Mouse (Mus musculus): ENCODE data around the gene Gm8138. TPM values are rescaled to one million over a fixed set of nuclear protein-coding genes. Genes with fewer than 3 reads are reported as not detected.

The Gm8138 gene
- polyA plus RNA-seq (2021; fragmentation: Nextera tagmentation), result not detected in 2 replicates
- long read RNA-seq, experiment 1, result 0 reads
- long read RNA-seq, experiment 2, result 0 reads

GRCm38 (mm10) chr14:43416250-43416649, at the start of gene Gm8138:
Gene Gm8138 (minus strand): TSS chr14:43416350.

Other genes with a start within 250 kb of the Gm8138 start
- not detected in 2 replicates for gene Gm7233, start 236.5 kb downstream of the Gm8138 start, polyA plus RNA-seq (2021; fragmentation: Nextera tagmentation)
- gene Gm8122, start 181.0 kb downstream of the Gm8138 start, polyA plus RNA-seq (2021; fragmentation: Nextera tagmentation), result not detected in 2 replicates
- not detected in 2 replicates for gene Gm8126, start 157.7 kb downstream of the Gm8138 start, polyA plus RNA-seq (2021; fragmentation: Nextera tagmentation)
- not detected in 2 replicates for gene Gm9732, start 141.3 kb downstream of the Gm8138 start, polyA plus RNA-seq (2021; fragmentation: Nextera tagmentation)
- not detected in 2 replicates for gene Gm8127, start 122.5 kb downstream of the Gm8138 start, polyA plus RNA-seq (2021; fragmentation: Nextera tagmentation)
- not detected in 2 replicates for gene 1700001F09Rik, start 68.5 kb downstream of the Gm8138 start, polyA plus RNA-seq (2021; fragmentation: Nextera tagmentation)
- not detected in 2 replicates for gene Gm5799, start 127.2 kb upstream of the Gm8138 start, polyA plus RNA-seq (2021; fragmentation: Nextera tagmentation)
- not detected in 2 replicates for gene Gm17654, start 162.8 kb upstream of the Gm8138 start, polyA plus RNA-seq (2021; fragmentation: Nextera tagmentation)
- not detected in 2 replicates for gene Gm10375, start 191.7 kb upstream of the Gm8138 start, polyA plus RNA-seq (2021; fragmentation: Nextera tagmentation)